Mouse (Mus musculus) stomach, embryonic 14.5 days (tissue): ENCODE measurements around the gene Pknox2. TPM values are rescaled to one million over a fixed set of nuclear protein-coding genes. Genes with fewer than 3 reads are reported as not detected.

ENCODE experiments used
- ATAC-seq: fragments of 200-750 bp; cut with Nextera tagmentation; 2 replicates; pipeline ENCODE4 v1.8.0; 2017; ENCODE audit warnings: low read depth, moderate TSS enrichment; ENCODE audit not compliant: insufficient number of reproducible peaks, insufficient read depth, low FRiP score
- H3K27ac ChIP-seq: fragments of 300-500 bp; sonication (generic); 2 replicates; pipeline ENCODE4 v1.5.1; 2014; ENCODE audit warnings: mild to moderate bottlenecking, low read length, moderate library complexity, mixed read lengths
- H3K27me3 ChIP-seq: fragments of 300-500 bp; sonication (generic); 2 replicates; pipeline ENCODE4 v1.6.1; 2014; ENCODE audit warnings: low read length, control low read depth, mixed read lengths; ENCODE audit not compliant: control insufficient read depth, insufficient read depth
- H3K36me3 ChIP-seq: fragments of 300-500 bp; sonication (generic); 2 replicates; pipeline ENCODE4 v1.6.1; 2014; ENCODE audit warnings: mild to moderate bottlenecking, control low read depth, low read length, moderate library complexity, mixed read lengths; ENCODE audit not compliant: control insufficient read depth, insufficient read depth
- H3K4me1 ChIP-seq: fragments of 300-500 bp; sonication (generic); 2 replicates; pipeline ENCODE4 v1.6.1; 2014; ENCODE audit warnings: low read length, control low read depth, mixed read lengths; ENCODE audit not compliant: control insufficient read depth, insufficient read depth
- H3K4me2 ChIP-seq: fragments of 300-500 bp; sonication (generic); replicated peaks from 2 replicates; pipeline ENCODE4 v1.6.1; 2014; ENCODE audit warnings: low read depth, low read length, control low read depth
- H3K4me3 ChIP-seq: fragments of 300-500 bp; sonication (generic); 2 replicates; pipeline ENCODE4 v1.5.1; 2014; ENCODE audit warnings: low read depth, low read length, control low read depth
- H3K9ac ChIP-seq: fragments of 300-500 bp; sonication (generic); replicated peaks from 2 replicates; pipeline ENCODE4 v1.6.1; 2014; ENCODE audit warnings: low read depth, mild to moderate bottlenecking, control low read depth, low read length, moderate library complexity, mixed read lengths
- H3K9me3 ChIP-seq: fragments of 300-500 bp; sonication (generic); 2 replicates; pipeline ENCODE4 v1.6.1; 2016; ENCODE audit warnings: low read depth, low read length, control low read depth; ENCODE audit not compliant: control insufficient read depth
- WGBS: fragments of 180-500 bp; shearing (Covaris S2); extraction: QIAGEN DNeasy Blood & Tissue Kit; methylation state at CpG from one replicate; pipeline ENCODE4 v1.1.7; 2014; 5-methylcytosine and 5-hydroxymethylcytosine counted together
- polyA plus RNA-seq: library from polyadenylated mRNA; unstranded; fragments of >200 nt; fragmentation: Nextera tagmentation; extraction: Ambion mirVana; gene quantifications from 2 replicates; pipeline ENCODE4 v1.2.1, GENCODE M21; 2014

The Pknox2 gene
- polyA plus RNA-seq, 1 experiment from 2014 or later, result 7.5 TPM

DNA sequence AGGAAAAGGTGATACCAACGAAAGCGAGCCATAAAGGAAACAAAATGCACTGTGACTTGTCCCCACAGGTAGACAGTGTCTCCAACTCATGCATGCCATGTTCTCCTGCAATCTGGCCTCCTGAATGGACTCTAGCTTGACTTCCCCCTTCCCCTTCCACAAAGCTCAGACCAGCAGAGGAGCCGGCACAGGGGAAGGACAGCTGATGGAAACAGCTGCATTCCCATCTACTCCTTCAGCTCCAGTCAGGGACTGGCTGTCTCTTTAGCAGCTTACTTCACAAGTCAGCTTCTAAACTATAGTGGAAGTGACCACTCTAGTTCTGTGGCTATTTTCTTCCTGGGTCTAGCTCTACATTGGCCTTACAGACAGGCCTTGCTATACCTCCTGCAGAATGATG, 43.0 kb downstream of the Pknox2 start:
- 52% methylated on average over 3 of the region's 3 CpGs for WGBS
- Histone ChIP-seq H3K4me3 (no peak overlapping the region), H3K27me3 (no peaks in the 10 kb centered on the region), H3K36me3 (no peaks in the 10 kb centered on the region), H3K4me2 (no peak overlapping the region), H3K9me3 (no peaks in the 10 kb centered on the region), H3K27ac (no peak overlapping the region), H3K4me1 (0 out of 2 replicates have a peak, but pooled peaks cover 14% of the 10 kb centered on the region), H3K9ac (no peak overlapping the region)
- no peak for ATAC-seq

DNA sequence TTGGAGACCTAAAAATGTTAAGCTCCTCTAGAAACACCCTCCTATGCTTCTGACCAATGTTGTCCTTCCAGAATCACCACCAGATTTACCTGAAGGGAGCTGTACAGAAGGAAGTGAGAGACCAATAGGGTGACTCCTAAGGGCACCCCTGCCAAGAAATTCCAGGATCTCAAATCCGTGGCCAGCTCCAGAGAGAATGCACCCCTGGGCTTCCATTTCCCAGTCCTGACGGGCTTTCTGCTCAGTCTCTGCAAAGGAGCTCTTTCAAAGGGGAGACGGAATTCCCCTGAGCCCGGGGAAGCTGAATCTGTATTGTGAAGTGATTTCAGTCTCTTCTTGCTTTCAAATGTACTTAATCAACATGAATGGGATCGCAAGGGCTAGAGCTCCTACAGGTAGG, 43.4 kb downstream of the Pknox2 start:
- no peaks in the 10 kb centered on the region for H3K27me3 ChIP-seq
- no peaks in the 10 kb centered on the region for H3K36me3 ChIP-seq
- H3K9me3 ChIP-seq, result no peaks in the 10 kb centered on the region
- no peak for ATAC-seq
- H3K27ac ChIP-seq, result no peak overlapping the region
- no peak overlapping the region for H3K4me3 ChIP-seq
- 49% methylated on average over 5 of the region's 5 CpGs for WGBS
- H3K4me2 ChIP-seq, result no peak overlapping the region
- H3K9ac ChIP-seq, result no peak overlapping the region
- H3K4me1 ChIP-seq, result 0 out of 2 replicates have a peak, but pooled peaks cover 14% of the 10 kb centered on the region

DNA sequence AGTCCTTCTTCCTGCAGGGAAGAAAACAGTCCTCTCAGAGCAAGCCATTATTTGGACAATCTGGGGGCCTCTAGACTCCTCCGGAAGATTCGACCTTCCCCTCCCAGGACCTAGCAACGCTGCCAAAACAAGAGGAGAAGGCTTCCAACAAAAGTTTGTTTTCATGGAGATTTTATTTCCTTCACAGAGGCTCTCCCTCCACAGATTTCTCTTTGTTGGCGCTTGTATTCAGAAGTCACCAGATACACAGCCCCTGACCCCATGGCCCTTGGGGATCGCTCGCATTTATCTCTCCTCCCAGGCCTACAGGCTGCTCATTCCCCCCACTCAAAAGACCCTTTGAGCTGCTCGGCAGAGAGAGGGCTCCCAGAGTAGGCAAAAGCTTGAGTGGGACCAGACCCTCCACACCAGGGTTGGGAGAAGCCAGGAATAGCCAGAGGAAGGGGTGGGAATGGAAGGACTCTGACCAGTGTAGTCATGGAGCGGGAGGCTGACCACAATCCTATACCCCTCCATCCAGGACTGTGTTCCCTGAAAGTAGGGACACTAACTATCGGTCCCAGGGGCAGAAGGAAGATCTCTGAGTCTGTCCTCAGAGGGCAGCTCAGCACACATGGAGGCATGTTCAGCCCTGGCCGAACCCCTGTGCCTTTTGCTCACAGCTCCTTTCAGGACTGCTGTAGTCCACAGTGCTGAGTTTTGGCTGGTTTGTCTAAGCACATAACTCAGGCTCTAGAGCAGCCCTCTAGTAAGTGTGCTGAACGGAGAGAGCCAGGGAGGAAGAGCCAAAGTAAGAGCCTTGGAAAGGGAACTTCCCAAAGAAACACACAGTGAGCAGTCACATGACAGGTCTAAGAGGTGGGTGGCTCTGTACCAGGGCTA, 45.9 kb downstream of the Pknox2 start:
- Histone ChIP-seq H3K36me3 (no peaks in the 10 kb centered on the region), H3K4me2 (no peak overlapping the region), H3K9ac (no peak overlapping the region), H3K4me3 (no peak overlapping the region), H3K4me1 (0 out of 2 replicates have a peak, but pooled peaks cover 7% of the 10 kb centered on the region), H3K27me3 (no peaks in the 10 kb centered on the region), H3K9me3 (no peaks in the 10 kb centered on the region), H3K27ac (peak overlapping the region; percentile 76)
- WGBS, result 41% methylated on average over 11 of the region's 11 CpGs
- ATAC-seq, result peak; percentile 51; the same call in 1 of the 2 replicates

DNA sequence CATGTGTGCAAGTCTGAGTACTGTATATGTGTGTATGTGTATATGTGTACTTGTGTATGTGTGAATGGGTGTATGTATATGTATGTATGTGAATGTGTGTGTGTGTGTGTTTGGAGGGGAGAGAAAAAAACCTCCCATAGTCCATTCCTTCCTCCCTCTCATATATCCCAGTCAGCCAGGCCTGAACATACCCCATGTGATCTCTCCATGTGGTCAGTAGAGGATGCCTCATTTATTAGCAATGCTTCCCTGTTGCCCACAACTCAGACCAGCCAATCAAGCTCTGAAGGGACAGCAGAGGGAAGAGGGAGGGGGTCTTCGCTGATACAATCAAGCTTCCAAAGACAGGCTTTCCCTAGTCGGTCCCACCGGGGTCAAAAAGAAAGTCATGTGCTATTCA, 47.6 kb downstream of the Pknox2 start:
- Histone ChIP-seq H3K4me3 (no peak overlapping the region), H3K4me1 (0 out of 2 replicates have a peak, but pooled peaks cover 7% of the 10 kb centered on the region), H3K9me3 (no peaks in the 10 kb centered on the region), H3K27me3 (no peaks in the 10 kb centered on the region), H3K27ac (no peak overlapping the region), H3K4me2 (no peak overlapping the region), H3K9ac (no peak overlapping the region), H3K36me3 (no peaks in the 10 kb centered on the region)
- ATAC-seq, result no peak
- WGBS, result 84% methylated on average over 3 of the region's 3 CpGs

DNA sequence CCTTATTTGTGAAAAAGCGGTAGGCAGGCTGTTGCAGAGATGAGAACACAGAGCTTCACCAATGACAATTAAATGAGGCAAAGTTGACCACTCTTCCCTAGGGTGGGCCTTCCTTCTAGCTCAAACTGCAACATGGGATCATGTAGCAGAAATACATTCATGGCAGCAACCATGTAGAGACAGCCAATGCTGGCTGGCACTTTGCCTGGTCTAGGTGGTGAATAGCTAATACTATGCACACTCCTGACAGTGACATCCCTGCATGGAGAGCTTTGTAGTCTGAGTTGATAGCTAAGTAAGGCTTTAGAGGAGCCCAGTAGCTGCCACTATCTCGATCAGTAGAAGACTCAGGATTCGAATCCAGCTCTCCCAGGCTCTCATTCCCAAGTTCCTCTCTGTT, 48.6 kb downstream of the Pknox2 start:
- no peaks in the 10 kb centered on the region for H3K27me3 ChIP-seq
- ATAC-seq, result no peak
- no peaks in the 10 kb centered on the region for H3K36me3 ChIP-seq
- no peaks in the 10 kb centered on the region for H3K9me3 ChIP-seq
- H3K27ac ChIP-seq, result no peak overlapping the region
- H3K4me3 ChIP-seq, result no peak overlapping the region
- H3K9ac ChIP-seq, result no peak overlapping the region
- 90% methylated on average over 3 of the region's 3 CpGs for WGBS
- peaks cover 10% of the 10 kb centered on the region; the same call in 1 of the 2 replicates for H3K4me1 ChIP-seq
- H3K4me2 ChIP-seq, result no peak overlapping the region

DNA sequence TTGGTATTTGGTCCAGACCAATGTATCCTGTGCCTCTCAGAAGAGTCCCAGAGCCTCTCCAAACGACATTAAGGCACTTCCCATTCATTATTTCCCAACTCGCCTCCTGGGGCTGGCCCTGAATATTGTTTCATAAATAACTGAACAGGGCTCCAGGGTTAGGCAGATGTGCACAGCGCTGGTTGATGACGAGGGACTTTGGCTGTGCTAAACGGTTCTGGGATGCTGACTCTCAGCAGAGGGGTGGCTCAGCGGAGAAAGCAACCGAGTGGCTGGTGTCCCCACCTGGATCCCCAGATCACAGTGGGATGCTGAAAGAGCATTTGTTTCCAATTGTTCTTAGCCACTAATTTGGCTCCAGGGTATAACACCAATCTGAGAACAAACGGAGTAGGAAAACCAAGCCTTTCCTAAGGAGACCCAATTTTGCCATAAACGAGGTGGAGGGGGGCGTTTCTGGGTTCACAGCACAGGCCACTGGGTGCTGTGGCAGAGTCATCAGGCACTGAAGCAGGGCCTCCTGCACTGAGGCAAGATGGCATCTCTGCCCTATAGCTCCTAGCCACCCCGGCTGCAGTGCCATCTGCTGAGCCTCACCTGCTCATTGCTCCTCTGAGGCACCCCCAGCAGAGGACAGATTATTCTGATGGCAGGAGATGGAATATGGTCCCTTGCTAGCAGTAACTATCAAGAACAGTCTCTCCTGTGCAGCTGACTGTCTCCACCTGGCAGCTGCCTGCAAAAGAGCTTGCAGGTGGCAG, 52.8 kb downstream of the Pknox2 start:
- Histone ChIP-seq H3K4me1 (peaks cover 13% of the 10 kb centered on the region; the same call in 1 of the 2 replicates), H3K27me3 (no peaks in the 10 kb centered on the region), H3K9me3 (no peaks in the 10 kb centered on the region), H3K9ac (no peak overlapping the region), H3K27ac (no peak overlapping the region), H3K4me2 (no peak overlapping the region), H3K4me3 (no peak overlapping the region), H3K36me3 (no peaks in the 10 kb centered on the region)
- no peak for ATAC-seq
- 54% methylated on average over 11 of the region's 11 CpGs for WGBS

DNA sequence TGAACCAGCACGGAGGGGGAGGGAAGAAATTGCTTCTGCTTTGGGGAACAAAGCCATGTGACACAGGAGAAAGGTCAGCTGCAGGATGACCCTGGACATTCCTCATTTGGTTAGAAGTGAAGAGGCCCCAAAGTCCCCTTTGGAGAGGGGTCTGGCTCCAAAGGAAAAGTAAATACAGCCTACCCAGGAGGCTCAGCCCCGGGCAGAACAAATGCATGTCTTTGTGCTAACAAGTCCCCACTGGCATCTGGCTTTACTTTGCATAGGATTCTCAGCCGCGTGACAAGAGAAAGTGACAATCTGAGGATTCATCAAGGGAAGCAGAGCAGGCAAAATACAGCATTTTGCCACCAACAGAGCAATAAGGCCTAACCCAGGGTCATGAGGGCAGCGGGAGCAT, 54.1 kb downstream of the Pknox2 start:
- H3K27me3 ChIP-seq, result no peaks in the 10 kb centered on the region
- H3K9me3 ChIP-seq, result no peaks in the 10 kb centered on the region
- H3K9ac ChIP-seq, result no peak overlapping the region
- no peaks in the 10 kb centered on the region for H3K36me3 ChIP-seq
- H3K27ac ChIP-seq, result peak overlapping the region; percentile 52; the same call in 1 of the 2 replicates
- WGBS, result 6% methylated on average over 5 of the region's 5 CpGs
- H3K4me2 ChIP-seq, result no peak overlapping the region
- ATAC-seq, result peak; percentile 46; the same call in 1 of the 2 replicates
- peaks cover 13% of the 10 kb centered on the region; the same call in 1 of the 2 replicates for H3K4me1 ChIP-seq
- no peak overlapping the region for H3K4me3 ChIP-seq

DNA sequence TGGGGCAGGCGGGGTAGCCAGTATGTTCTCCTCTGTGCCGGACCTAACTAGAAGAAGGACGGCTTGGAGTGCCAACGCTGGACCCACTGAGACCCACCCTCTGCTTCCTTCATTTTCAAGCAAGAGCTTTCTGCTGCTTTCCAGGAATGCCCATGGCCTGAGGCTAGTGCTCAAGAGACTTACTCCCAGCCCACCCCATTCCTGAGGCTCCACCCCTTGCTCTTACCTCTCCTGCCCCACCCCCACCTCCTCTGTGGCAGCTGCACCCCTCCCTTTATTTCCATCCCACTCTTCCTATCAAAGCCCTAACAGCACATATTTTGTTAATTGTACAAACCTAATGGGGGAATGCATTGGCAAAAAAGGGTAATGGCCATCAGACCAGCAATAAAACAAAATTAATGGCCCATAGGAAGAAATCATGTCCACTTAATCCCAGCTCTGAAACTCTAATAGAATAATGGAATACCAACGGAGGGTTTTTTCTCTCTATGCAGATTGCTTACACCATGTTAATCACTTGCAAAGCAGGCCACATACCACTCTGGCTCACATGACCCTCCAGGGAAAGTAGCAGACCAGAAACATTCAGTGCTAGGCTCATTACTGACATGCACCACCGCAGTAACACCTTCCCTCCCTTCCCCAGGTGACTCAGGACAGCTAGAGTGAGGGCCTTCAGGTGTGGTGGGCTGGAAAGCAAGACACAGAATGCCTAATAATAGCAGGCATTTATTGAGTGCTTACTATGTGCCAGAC, 57.1 kb downstream of the Pknox2 start:
- H3K36me3 ChIP-seq, result no peaks in the 10 kb centered on the region
- H3K4me2 ChIP-seq, result no peak overlapping the region
- no peaks in the 10 kb centered on the region for H3K9me3 ChIP-seq
- WGBS, result 61% methylated on average over 6 of the region's 6 CpGs
- H3K9ac ChIP-seq, result no peak overlapping the region
- peaks cover 16% of the 10 kb centered on the region; the same call in 1 of the 2 replicates for H3K4me1 ChIP-seq
- no peak overlapping the region for H3K4me3 ChIP-seq
- no peak for ATAC-seq
- no peaks in the 10 kb centered on the region for H3K27me3 ChIP-seq
- H3K27ac ChIP-seq, result no peak overlapping the region
